Mouse (Mus musculus) thymus, adult 2 months (tissue): Measurements from ENCODE around the gene Zfr2. TPM values are rescaled to one million over a fixed set of nuclear protein-coding genes. Genes with fewer than 3 reads are reported as not detected.

ENCODE experiments used
- DNase-seq: peaks from one replicate; pipeline ENCODE4 v3.0.0; 2021
- H3K27ac ChIP-seq: fragments of 200-500 bp; 2 replicates; pipeline ENCODE4 v1.5.1; 2012; ENCODE audit warnings: low read length, control low read depth; ENCODE audit not compliant: control insufficient read depth, insufficient read depth
- H3K27me3 ChIP-seq: fragments of 200-500 bp; 2 replicates; pipeline ENCODE4 v1.6.1; 2012; ENCODE audit warnings: mild to moderate bottlenecking, low read length, moderate library complexity, mixed read lengths; ENCODE audit not compliant: control insufficient read depth, insufficient read depth
- H3K36me3 ChIP-seq: fragments of 200-500 bp; 2 replicates; pipeline ENCODE4 v1.6.1; 2012; ENCODE audit warnings: mild to moderate bottlenecking, low read length, moderate library complexity; ENCODE audit not compliant: control insufficient read depth, insufficient read depth
- H3K4me1 ChIP-seq: fragments of 200-500 bp; replicated peaks from 2 replicates; pipeline ENCODE4 v1.6.1; 2012; ENCODE audit warnings: low read length; ENCODE audit not compliant: control insufficient read depth, insufficient read depth
- H3K4me3 ChIP-seq: fragments of 200-500 bp; 2 replicates; pipeline ENCODE4 v1.5.1; 2012; ENCODE audit warnings: mild to moderate bottlenecking, low read length, control low read depth, moderate library complexity; ENCODE audit not compliant: control insufficient read depth, insufficient read depth
- CTCF ChIP-seq: fragments of 200-500 bp; IDR thresholded peaks from 2 replicates; pipeline ENCODE4 v1.5.1; 2012; ENCODE audit warnings: mild to moderate bottlenecking, control low read depth, low read length, moderate library complexity, borderline replicate concordance; ENCODE audit not compliant: control insufficient read depth, poor library complexity, insufficient read depth; ENCODE audit errors: extremely low read depth
- POLR2A ChIP-seq: fragments of 200-500 bp; IDR thresholded peaks from 2 replicates; pipeline ENCODE4 v1.6.1; 2012; ENCODE audit warnings: mild to moderate bottlenecking, low read length, control low read depth, moderate library complexity; ENCODE audit not compliant: control insufficient read depth, poor library complexity, insufficient read depth; ENCODE audit errors: extremely low read depth
- WGBS: fragments of 180-500 bp; shearing (Covaris S2); methylation state at CpG from one replicate; pipeline ENCODE4 v1.1.7; 2018; 5-methylcytosine and 5-hydroxymethylcytosine counted together
- polyA plus RNA-seq: library from polyadenylated mRNA; depleted of rRNA; stranded (reverse); fragments of >200 nt; gene quantifications from 2 replicates; pipeline ENCODE4 v1.2.3, GENCODE M21; 2012; rRNA removed

The Zfr2 gene
- polyA plus RNA-seq, 1 experiment: 9.6 TPM

DNA sequence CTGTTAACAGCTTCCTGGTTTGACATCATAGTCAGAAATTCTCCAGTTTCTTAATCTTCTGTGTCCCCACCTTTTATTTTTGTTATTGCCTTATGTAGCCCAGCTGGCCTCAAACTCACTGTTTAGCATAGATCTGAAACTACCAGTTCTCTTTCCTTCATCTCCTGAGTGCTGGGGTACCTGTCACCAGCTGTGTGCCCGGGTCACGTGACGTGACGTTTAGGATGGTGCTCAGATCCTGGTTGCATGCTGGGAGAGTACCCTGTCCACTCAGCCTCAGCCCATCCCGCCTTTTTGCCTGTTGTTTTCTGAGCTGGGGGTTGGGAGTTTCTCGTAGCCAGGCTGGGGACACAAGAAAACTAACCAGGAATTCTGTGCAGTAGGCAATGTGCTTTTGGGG is 64.3 kb downstream of the Zfr2 start:
- Histone ChIP-seq H3K27me3 (no peaks in the 10 kb centered on the region), H3K27ac (peak overlapping the region; percentile 93), H3K4me3 (peak overlapping the region; percentile 24), H3K36me3 (no peaks in the 10 kb centered on the region), H3K4me1 (peaks cover 86% of the 10 kb centered on the region)
- no peak for TF ChIP-seq POLR2A
- TF ChIP-seq CTCF: no peak
- WGBS: 25% methylated on average over 6 of the region's 6 CpGs
- DNase-seq: peak; percentile 76

GRCm38 (mm10) chr10:81297845-81298244 is 64.9 kb downstream of the Zfr2 start:
- Histone ChIP-seq H3K4me3 (peak overlapping the region; percentile 24), H3K4me1 (peaks cover 90% of the 10 kb centered on the region)
- WGBS: 6% methylated on average over 10 of the region's 10 CpGs

GRCm38 (mm10) chr10:81298369-81299100 is 65.6 kb downstream of the Zfr2 start:
- no peaks in the 10 kb centered on the region for H3K36me3 ChIP-seq
- peak overlapping the region; percentile 93 for H3K27ac ChIP-seq

More at GRCm38 (mm10) chr10:81297845-81298244, 64.9 kb downstream of the Zfr2 start:
- peak; percentile 81 for DNase-seq
- no peaks in the 10 kb centered on the region for H3K27me3 ChIP-seq
- TF ChIP-seq CTCF (no peak), POLR2A (no peak; the same call in 1 of the 2 replicates)
- peak overlapping the region; percentile 93 for H3K27ac ChIP-seq
- H3K36me3 ChIP-seq: no peaks in the 10 kb centered on the region

DNA sequence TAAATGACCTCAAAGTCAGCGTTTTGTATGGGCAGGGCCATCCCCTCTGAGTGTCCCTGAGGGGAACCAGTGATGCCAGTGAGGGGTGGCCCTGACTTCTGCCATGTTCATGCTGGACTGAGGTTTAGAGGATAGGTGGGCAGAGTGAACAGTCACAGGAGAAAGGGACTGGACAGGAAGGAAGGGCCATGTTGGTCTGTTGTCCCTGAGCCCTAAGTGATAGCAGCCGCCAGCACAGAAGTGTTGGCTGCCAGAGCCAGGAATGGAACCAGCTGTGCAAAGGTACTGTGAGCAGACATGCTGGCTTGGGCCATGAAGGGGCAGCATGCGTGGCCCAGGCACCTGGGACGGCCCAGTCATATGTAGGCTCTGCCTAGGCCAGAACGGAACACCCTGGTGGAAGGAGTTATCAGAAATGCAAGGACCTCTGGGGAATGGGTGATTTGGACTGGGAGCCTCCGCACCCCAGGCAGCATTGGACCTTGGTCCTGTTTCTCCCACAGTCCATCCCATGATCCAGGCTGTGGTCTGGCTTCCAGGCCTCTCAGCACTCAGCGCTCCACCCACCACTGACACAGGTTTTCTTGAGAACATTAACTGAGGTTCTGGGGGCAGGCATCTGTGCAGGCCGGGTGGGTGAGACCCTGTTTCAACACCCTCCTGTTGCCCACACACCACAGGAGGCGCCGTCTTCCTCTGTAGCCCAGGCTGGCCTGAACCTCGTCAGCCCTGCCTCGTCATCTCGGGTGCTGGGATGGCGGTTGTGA is 66.8 kb downstream of the Zfr2 start:
- TF ChIP-seq POLR2A (no peak), CTCF (no peak)
- Histone ChIP-seq H3K27me3 (no peaks in the 10 kb centered on the region), H3K27ac (peak overlapping the region; percentile 93; the same call in 1 of the 2 replicates), H3K4me3 (no peak overlapping the region), H3K36me3 (no peaks in the 10 kb centered on the region), H3K4me1 (peaks cover 96% of the 10 kb centered on the region)
- WGBS: 80% methylated on average over 14 of the region's 14 CpGs
- no peak for DNase-seq

More at GRCm38 (mm10) chr10:81298369-81299100, 65.6 kb downstream of the Zfr2 start:
- Histone ChIP-seq H3K4me1 (peaks cover 97% of the 10 kb centered on the region), H3K27me3 (no peaks in the 10 kb centered on the region), H3K4me3 (peak overlapping the region; percentile 0; the same call in 1 of the 2 replicates)
- TF ChIP-seq CTCF (no peak), POLR2A (no peak)
- 23% methylated on average over 17 of the region's 17 CpGs for WGBS
- DNase-seq: peak; percentile 64

DNA sequence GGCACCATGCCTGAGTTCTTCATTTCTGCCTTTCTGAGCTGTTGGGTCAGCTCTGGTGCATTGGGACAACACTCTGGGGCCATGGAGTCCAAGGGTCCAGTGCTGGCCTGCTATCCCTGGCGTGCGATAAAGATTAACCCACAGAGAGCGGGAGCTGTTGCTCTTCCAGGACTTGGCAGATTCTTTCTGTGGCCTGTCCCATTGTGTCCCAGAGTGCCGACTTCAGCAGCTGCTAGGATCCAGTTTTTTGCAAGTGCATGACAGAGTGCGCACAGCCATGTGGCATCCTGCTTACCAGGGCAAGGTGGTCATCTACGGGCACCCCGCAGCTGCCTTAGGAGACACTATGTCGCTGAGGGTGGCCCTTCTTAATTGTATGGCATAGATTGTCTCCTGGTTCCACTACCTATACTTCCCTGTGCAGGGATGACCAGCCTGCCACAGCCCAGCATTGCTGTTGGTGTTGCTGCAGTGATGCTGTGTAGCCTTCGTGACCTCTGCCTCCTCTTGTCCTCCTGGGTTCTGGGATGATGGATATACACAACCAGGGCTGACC is 67.5 kb downstream of the Zfr2 start:
- TF ChIP-seq POLR2A: no peak
- no peak for TF ChIP-seq CTCF
- WGBS: 91% methylated on average over 9 of the region's 9 CpGs
- no peaks in the 10 kb centered on the region for H3K36me3 ChIP-seq
- H3K4me1 ChIP-seq: peaks cover 92% of the 10 kb centered on the region
- H3K4me3 ChIP-seq: no peak overlapping the region
- H3K27ac ChIP-seq: no peak overlapping the region
- no peaks in the 10 kb centered on the region for H3K27me3 ChIP-seq
- DNase-seq: no peak

- Histone ChIP-seq H3K4me1 (peaks cover 83% of the 10 kb centered on the region), H3K27ac (no peak overlapping the region), H3K36me3 (peaks cover 7% of the 10 kb centered on the region), H3K4me3 (no peak overlapping the region), H3K27me3 (no peaks in the 10 kb centered on the region)
- no peak for DNase-seq
- WGBS: 70% methylated on average over 9 of the region's 9 CpGs
- TF ChIP-seq POLR2A (no peak), CTCF (no peak)
These were observed 68.4 kb downstream of the Zfr2 start for GRCm38 (mm10) chr10:81301321-81301720.

Other genes starting within 250 kb of the Zfr2 start
- 0.63 and 0.80 TPM in 2 replicates for gene Gng7, start 218.2 kb upstream of the Zfr2 start, polyA plus RNA-seq
- gene Diras1, start 207.5 kb upstream of the Zfr2 start, polyA plus RNA-seq: 0.05 and 0.13 TPM in 2 replicates
- 52.7 and 57.6 TPM in 2 replicates for gene Slc39a3, start 195.7 kb upstream of the Zfr2 start, polyA plus RNA-seq
- 265 and 279 TPM in 2 replicates for gene Sgta, start 173.0 kb upstream of the Zfr2 start, polyA plus RNA-seq
- 30.7 and 35.7 TPM in 2 replicates for gene Thop1, start 163.1 kb upstream of the Zfr2 start, polyA plus RNA-seq
- 0.39 and 1.0 TPM in 2 replicates for gene Creb3l3, start 134.3 kb upstream of the Zfr2 start, polyA plus RNA-seq
- 214 and 285 TPM in 2 replicates for gene Map2k2, start 127.2 kb upstream of the Zfr2 start, polyA plus RNA-seq
- 66.0 and 87.5 TPM in 2 replicates for gene Zbtb7a, start 97.9 kb upstream of the Zfr2 start, polyA plus RNA-seq
- gene Pias4, start 65.2 kb upstream of the Zfr2 start, polyA plus RNA-seq: 67.6 and 72.9 TPM in 2 replicates
- 2,100 and 2,369 TPM in 2 replicates for gene Eef2, start 56.5 kb upstream of the Zfr2 start, polyA plus RNA-seq
- gene Dapk3, start 50.1 kb upstream of the Zfr2 start, polyA plus RNA-seq: 95.9 and 103 TPM in 2 replicates
- not detected in 2 replicates for gene 4930442H23Rik, start 49.3 kb upstream of the Zfr2 start, polyA plus RNA-seq
- gene Nmrk2, start 31.1 kb upstream of the Zfr2 start, polyA plus RNA-seq: 0.12 TPM in 1 of 2 replicates, not detected in the other
- gene Atcay, start 2.3 kb upstream of the Zfr2 start, polyA plus RNA-seq: 2.4 and 2.5 TPM in 2 replicates
- gene Matk, start 19.8 kb downstream of the Zfr2 start, polyA plus RNA-seq: 19.5 and 21.0 TPM in 2 replicates
- gene Mrpl54, start 33.8 kb downstream of the Zfr2 start, polyA plus RNA-seq: 102 and 118 TPM in 2 replicates
- gene Apba3, start 33.8 kb downstream of the Zfr2 start, polyA plus RNA-seq: 125 and 136 TPM in 2 replicates
- 27.5 and 34.5 TPM in 2 replicates for gene Tjp3, start 58.4 kb downstream of the Zfr2 start, polyA plus RNA-seq
- gene Pip5k1c, start 59.8 kb downstream of the Zfr2 start, polyA plus RNA-seq: 212 and 239 TPM in 2 replicates
- 89.3 and 89.6 TPM in 2 replicates for gene Cactin, start 87.9 kb downstream of the Zfr2 start, polyA plus RNA-seq
- gene Tbxa2r, start 95.6 kb downstream of the Zfr2 start, polyA plus RNA-seq: 310 and 312 TPM in 2 replicates
- 0.70 and 0.82 TPM in 2 replicates for gene Gipc3, start 110.1 kb downstream of the Zfr2 start, polyA plus RNA-seq
- 199 and 209 TPM in 2 replicates for gene Hmg20b, start 117.3 kb downstream of the Zfr2 start, polyA plus RNA-seq
- gene Mfsd12, start 124.3 kb downstream of the Zfr2 start, polyA plus RNA-seq: 65.3 and 85.5 TPM in 2 replicates
- gene 4930404N11Rik, start 132.7 kb downstream of the Zfr2 start, polyA plus RNA-seq: 12.7 TPM in 2 replicates
- gene Fzr1, start 145.4 kb downstream of the Zfr2 start, polyA plus RNA-seq: 181 and 201 TPM in 2 replicates
- gene Dohh, start 151.3 kb downstream of the Zfr2 start, polyA plus RNA-seq: 119 and 123 TPM in 2 replicates
- gene Gm48551, start 151.3 kb downstream of the Zfr2 start, polyA plus RNA-seq: 4.1 and 5.3 TPM in 2 replicates
- gene Gm48552, start 155.8 kb downstream of the Zfr2 start, polyA plus RNA-seq: 7.5 and 8.4 TPM in 2 replicates
- 49.7 and 51.1 TPM in 2 replicates for gene Smim24, start 159.9 kb downstream of the Zfr2 start, polyA plus RNA-seq
- 26.3 and 26.7 TPM in 2 replicates for gene Nfic, start 222.5 kb downstream of the Zfr2 start, polyA plus RNA-seq
- gene Celf5, start 249.6 kb downstream of the Zfr2 start, polyA plus RNA-seq: 4.3 and 5.1 TPM in 2 replicates